28 mouse cellular contexts compared by ENCODE assay signal in genomic region chr15:52191176-52191575, GRCm38 (mm10).
"Had no signal": no experiment of that assay in that cellular context is flagged by ENCODE, and none has a peak within 500 bp of the region (broad histone marks: within the 10 kb centered on the region; RNA-seq: fewer than 3 reads in every experiment).

No protein-coding gene starts in this region.

- H3K9me3 ChIP-seq: embryonic facial prominence, embryonic 10.5 days; embryonic facial prominence, embryonic 12.5 days; embryonic facial prominence, embryonic 13.5 days; embryonic facial prominence, embryonic 15.5 days; forebrain, embryonic 10.5 days; forebrain, embryonic 12.5 days; forebrain, embryonic 13.5 days; forebrain, embryonic 15.5 days had no signal

- H3K4me3 ChIP-seq: embryonic facial prominence, embryonic 10.5 days; embryonic facial prominence, embryonic 12.5 days; embryonic facial prominence, embryonic 13.5 days; embryonic facial prominence, embryonic 15.5 days; erythroblast, embryonic 14.5 days; forebrain, embryonic 10.5 days; forebrain, embryonic 12.5 days; forebrain, embryonic 13.5 days; forebrain, embryonic 15.5 days; gastrocnemius, adult 2 months; heart, adult 2 months had no signal

- H3K27me3 ChIP-seq: embryonic facial prominence, embryonic 12.5 days; embryonic facial prominence, embryonic 13.5 days; embryonic facial prominence, embryonic 15.5 days; forebrain, embryonic 12.5 days; forebrain, embryonic 13.5 days; forebrain, embryonic 15.5 days had no signal

- ATAC-seq: forebrain, embryonic 13.5 days; forebrain, embryonic 14.5 days; forebrain, embryonic 15.5 days; forebrain, embryonic 16.5 days; forebrain, postnatal 0 days had no signal

- H3K36me3 ChIP-seq: embryonic facial prominence, embryonic 10.5 days; embryonic facial prominence, embryonic 12.5 days; embryonic facial prominence, embryonic 13.5 days; embryonic facial prominence, embryonic 15.5 days; forebrain, embryonic 10.5 days; forebrain, embryonic 12.5 days; forebrain, embryonic 15.5 days had no signal

- H3K4me1 ChIP-seq: embryonic facial prominence, embryonic 10.5 days; embryonic facial prominence, embryonic 12.5 days; embryonic facial prominence, embryonic 13.5 days; embryonic facial prominence, embryonic 15.5 days; forebrain, embryonic 10.5 days; forebrain, embryonic 12.5 days; forebrain, embryonic 13.5 days; forebrain, embryonic 15.5 days had no signal

- H3K9ac ChIP-seq: embryonic facial prominence, embryonic 12.5 days; embryonic facial prominence, embryonic 13.5 days; embryonic facial prominence, embryonic 15.5 days; forebrain, embryonic 12.5 days; forebrain, embryonic 13.5 days; forebrain, embryonic 15.5 days; forebrain, postnatal 0 days had no signal

- DNase-seq: cerebellum, adult 2 months; cerebellum, adult 8-10 months; cerebellum, adult 9-10 months; cerebellum, adult 9-11 months; cerebellum, postnatal 10 days; cerebellum, postnatal 14 days; cerebellum, postnatal 25 days; cerebellum, postnatal 36 days; embryo, embryonic 11 days; forebrain, postnatal 0 days; gastrocnemius, adult 2 months; gastrocnemius, postnatal 10 days; gastrocnemius, postnatal 14 days; gastrocnemius, postnatal 25 days; heart, adult 11 months; heart, adult 18-20 months; heart, adult 2 months had no signal

- H3K4me2 ChIP-seq: embryonic facial prominence, embryonic 12.5 days; embryonic facial prominence, embryonic 13.5 days; embryonic facial prominence, embryonic 15.5 days; forebrain, embryonic 12.5 days; forebrain, embryonic 13.5 days; forebrain, embryonic 15.5 days had no signal

- H3K27ac ChIP-seq: embryonic facial prominence, embryonic 10.5 days; embryonic facial prominence, embryonic 12.5 days; embryonic facial prominence, embryonic 13.5 days; embryonic facial prominence, embryonic 15.5 days; forebrain, embryonic 10.5 days; forebrain, embryonic 12.5 days; forebrain, embryonic 13.5 days; forebrain, embryonic 15.5 days; gastrocnemius, adult 2 months; heart, adult 2 months had no signal
